Mouse (Mus musculus) thymus, adult 18-20 months (tissue): ENCODE measurements around the gene Eef1akmt2.

ENCODE experiments used
- DNase-seq, 2 experiments: peaks; one replicate each; pipeline ENCODE4 v3.0.0; 2022; ENCODE audit warnings: mixed read lengths in 2 of 2

Gene Eef1akmt2

DNA sequence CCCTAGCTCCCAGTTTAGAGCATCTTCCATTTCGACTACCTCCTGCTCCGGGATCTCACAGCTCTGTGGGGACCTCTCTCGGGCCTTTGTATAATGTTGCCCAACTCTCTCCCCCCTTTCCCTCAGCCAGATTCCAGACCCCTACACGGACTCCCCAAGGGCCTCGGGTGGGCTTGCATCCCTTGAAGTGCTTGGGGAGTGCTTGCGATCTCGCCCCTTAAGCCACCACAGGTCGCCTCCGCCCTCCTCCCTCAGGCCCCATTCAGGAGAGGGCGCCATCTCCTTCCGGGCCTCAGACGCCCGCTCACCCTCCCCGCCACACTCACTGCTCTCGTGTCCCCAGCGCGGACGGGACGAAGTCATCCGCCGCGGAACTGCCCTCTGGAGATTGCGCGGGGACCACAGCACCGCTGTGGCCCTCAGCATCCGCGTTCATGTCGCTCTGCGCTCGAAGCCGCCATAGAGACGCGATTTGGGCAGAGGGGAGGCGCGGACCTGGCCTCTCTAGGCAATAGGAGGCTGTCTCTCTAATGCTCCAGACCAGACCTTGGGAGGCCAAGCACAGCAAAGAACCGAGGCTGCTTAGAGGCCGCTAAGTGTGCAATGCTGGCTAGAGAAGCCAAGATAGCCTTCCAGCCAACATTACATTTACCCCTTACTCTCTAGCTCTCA lies at the start of gene Eef1akmt2:
Gene Eef1akmt2 (minus strand): TSS at position 501 of the 672 bp plus-strand sequence.
- peak; percentile 64 to 71 for DNase-seq

- no peak for DNase-seq
Measured at GRCm38 (mm10) chr7:132900826-132901531, 48.5 kb upstream of the Eef1akmt2 start.

GRCm38 (mm10) chr7:132898234-132898633 lies 45.8 kb upstream of the Eef1akmt2 start:
- peak in 1 of 2 experiments; percentile 21 for DNase-seq

DNA sequence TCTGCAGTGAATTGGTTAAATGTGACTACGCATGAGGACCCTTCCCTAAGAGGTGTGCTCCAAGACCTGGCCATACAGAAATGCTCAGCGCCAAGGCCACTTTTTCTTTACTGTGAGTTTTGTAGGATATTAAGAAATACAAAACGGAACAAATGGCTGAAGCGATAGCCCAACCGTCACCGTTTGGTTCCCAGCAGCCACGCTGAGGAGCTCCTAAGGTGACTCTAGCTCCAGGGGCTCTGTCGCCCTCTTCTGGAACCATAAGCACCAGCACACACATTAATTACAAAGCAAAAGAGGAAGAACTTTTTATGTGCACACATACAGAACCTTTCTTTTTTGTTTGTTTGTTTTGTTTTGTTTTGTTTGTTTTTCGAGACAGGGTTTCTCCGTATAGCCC lies 44.8 kb upstream of the Eef1akmt2 start:
- no peak for DNase-seq

DNA sequence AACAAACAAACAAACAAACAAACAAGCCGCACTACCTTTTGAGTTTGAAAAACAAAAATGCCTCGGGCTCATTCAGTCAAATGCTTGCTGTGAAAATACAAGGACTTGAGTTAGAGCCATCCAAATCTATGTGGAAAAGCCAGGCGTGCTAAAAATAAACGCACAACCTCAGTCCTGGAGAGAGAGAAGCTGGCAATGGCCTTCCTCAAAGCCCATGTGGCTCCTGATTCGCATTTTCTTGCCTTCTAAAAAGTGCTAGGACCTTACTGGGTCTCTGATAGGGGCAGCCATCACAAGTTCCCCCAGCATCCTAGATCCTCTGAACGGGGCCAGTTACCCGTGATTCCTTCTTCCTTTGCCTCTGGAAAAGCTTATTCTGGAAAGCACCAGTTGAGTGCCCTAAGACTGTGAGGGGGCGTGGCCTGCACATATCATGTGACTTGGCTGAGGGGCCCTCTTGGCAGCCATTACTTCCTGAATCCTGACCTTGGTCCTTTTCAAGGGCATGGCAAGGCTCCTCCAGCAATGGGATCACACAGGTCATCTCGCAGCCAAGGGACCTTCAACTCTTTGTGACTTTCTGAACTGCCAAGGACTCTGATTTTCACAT lies 43.8 kb upstream of the Eef1akmt2 start:
- DNase-seq, result no peak

- no peak for DNase-seq
Measured at GRCm38 (mm10) chr7:132894841-132895555, 42.5 kb upstream of the Eef1akmt2 start.

GRCm38 (mm10) chr7:132893336-132893735 lies 40.9 kb upstream of the Eef1akmt2 start:
- DNase-seq, result no peak

DNA sequence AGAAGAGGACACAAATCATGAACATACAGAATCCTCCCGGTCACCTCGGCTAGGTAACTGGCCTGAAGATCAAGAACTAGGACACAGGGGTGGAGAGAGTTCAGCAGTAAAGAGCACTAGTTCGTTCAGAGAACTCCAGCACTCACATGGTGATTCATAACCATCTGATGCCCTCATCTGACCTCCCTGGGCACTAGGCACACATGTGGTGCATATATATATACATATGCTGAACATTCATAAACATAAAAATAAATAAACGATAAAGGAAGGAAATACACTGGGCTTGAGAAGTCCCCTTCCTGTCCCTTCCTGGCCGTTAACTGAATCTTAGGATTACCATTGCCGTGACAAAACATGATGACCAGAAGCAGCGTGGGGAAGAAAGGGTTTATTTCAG lies 40.3 kb upstream of the Eef1akmt2 start:
- no peak for DNase-seq

DNA sequence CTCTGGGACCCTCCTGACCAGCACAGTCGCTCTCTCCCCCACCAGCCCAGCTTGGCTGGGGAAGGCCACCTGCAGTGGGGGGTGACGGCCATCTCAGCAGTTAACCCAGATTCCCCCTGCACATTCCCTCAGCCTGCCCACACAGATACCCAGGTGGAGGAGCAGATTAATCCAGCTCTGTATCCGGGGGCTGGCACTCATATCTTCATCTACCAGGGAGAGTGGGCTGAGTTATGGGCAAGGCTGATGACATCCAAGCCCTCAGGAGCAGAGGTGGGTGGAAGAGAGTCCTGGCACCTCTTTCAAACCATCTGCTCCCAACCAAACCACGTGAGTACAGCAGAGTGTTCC lies 39.8 kb upstream of the Eef1akmt2 start:
- DNase-seq, result no peak

- DNase-seq, result no peak
Measured at GRCm38 (mm10) chr7:132891561-132892310, 39.3 kb upstream of the Eef1akmt2 start.

- no peak for DNase-seq
Measured at GRCm38 (mm10) chr7:132890201-132890600, 37.7 kb upstream of the Eef1akmt2 start.

- DNase-seq, result no peak
Measured at GRCm38 (mm10) chr7:132889691-132890090, 37.2 kb upstream of the Eef1akmt2 start.

GRCm38 (mm10) chr7:132888518-132889249 lies 36.2 kb upstream of the Eef1akmt2 start:
- DNase-seq, result no peak

- no peak for DNase-seq
Measured at GRCm38 (mm10) chr7:132888052-132888451, 35.6 kb upstream of the Eef1akmt2 start.

DNA sequence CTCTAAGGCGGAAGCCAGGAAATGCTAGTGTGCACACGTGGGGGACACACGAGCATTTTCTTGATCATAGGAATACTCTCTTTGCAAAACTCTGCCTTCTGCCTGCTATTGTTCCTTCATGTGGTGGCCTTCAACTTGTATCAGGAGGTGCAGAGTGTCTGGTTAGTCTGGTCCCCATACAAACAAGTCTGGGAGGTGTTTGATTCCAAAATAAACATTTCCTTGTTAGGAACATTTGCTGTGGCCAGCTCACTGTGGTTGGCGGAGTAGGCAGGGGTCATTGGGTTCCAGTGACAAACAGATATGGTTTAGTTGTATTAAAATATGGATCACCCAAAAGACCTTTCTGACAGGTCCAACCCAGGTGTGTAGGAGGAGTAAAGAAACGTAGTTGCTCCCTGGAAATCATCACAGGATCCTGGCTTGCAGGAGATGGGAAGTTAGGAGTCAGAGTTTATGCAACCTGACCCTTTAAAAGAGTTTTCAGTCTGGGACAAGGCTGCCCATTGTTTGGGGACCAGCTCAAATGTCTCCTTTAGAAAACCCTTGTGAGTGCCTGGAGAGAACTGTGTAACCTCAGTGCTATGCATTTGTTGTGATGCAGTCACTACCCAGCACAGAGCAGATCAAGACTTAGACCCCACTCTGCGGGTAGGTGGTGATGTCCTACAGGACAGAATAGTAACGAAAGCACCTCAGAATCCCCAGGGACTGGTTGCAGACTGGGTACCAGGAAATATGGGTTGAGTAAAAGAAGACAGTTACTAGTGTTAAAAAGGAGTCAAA lies 34.7 kb upstream of the Eef1akmt2 start:
- no peak for DNase-seq

DNA sequence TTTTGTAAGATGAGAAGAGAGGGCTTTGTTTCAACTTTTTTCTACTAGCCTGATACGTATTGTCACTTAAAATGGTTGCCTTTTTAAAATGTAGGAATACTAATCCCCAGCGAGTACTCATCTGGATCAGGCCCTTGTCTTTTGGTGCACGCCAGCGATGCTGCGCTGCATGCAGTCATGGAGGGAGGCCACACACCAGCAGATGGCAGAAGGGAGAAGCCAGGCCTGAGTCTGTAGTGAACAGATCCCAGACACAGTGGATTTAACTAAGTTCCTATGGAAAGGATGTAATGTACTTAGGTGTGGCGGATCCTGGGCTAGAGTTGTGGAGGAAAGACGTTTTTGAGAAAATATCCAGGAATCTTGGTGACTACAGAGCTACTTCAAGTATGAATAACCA lies 31.6 kb upstream of the Eef1akmt2 start:
- DNase-seq, result no peak

DNA sequence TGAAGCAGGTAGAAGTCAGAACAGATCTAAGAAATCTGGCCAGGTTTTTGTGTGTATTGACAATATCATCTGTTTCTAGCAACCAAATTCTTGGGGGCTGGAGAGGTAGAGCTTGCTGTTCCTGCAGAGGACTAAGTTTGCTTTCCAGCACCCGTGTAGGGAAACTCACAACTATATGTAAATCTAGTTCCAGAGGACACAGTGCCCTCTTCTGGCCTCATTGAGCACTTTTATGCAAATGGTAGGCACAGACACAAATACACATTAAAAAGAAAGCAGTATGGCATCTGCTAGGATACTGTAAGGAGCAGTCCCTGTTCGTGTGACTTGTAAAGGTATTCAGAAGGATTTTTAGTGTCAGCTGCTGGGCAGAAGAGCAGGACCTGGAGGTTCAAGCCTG lies 29.9 kb upstream of the Eef1akmt2 start:
- DNase-seq, result no peak

DNA sequence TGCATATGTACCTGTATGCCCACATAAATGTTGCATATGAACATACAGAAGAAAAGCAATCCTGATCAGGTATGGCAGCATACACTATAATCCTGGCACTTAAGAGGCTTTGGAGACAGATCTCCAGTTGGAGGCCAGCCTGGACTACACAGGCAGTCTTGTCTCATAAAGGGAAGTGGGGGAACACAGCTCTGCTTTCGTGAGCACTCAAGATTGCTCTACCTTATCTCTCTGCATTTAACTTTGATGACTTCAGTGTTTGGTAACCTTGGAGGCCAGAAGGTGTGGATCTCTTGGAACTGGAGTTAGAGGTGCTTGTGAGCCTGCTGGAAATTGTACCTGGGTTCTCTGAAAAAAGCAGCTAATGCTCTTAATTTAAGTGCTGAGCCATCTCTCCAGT lies 27.8 kb upstream of the Eef1akmt2 start:
- DNase-seq, result no peak

- DNase-seq, result no peak
Measured at GRCm38 (mm10) chr7:132875391-132876086, 23.1 kb upstream of the Eef1akmt2 start.

GRCm38 (mm10) chr7:132873043-132873442 lies 20.6 kb upstream of the Eef1akmt2 start:
- no peak for DNase-seq

DNA sequence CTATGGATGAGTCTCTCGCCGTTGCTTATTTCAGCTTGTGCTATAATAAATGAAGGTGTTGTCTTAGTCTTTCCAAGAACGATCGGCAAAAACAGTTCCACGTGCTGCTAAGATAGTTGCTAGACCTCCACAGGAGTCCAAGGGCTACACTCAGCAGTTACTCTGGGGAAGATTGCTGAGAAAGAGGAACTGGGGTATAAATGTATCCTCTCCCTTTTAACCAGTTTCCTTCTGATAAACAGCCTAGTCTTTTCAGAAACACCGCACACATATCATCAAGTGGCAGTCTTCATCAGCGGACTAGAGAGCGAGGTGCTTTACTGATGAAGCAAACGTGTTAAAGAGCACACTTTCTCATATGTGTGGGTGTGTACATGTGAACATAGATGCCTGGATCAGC lies 13.8 kb upstream of the Eef1akmt2 start:
- no peak for DNase-seq
